Mouse (Mus musculus) liver, postnatal 0 days (tissue): ENCODE data around the gene Dgkg.

ENCODE experiments used
- CTCF ChIP-seq: sonication (generic); IDR thresholded peaks from 2 replicates; pipeline ENCODE4 v1.5.1; 2016; ENCODE audit warnings: antibody characterized with exemption, low read depth
- EP300 ChIP-seq: IDR thresholded peaks from 2 replicates; pipeline ENCODE4 v1.6.1; 2016; ENCODE audit warnings: antibody characterized with exemption, low read depth, mild to moderate bottlenecking

GRCm38 (mm10) chr16:22618424-22619056, 38.5 kb downstream of the Dgkg start:
- TF ChIP-seq CTCF, result no peak
- no peak for TF ChIP-seq EP300
